Mouse (Mus musculus) induced T-regulatory cell, adult 2 months (primary cell): ENCODE results near the gene Slc18b1.

Source experiments
- DNase-seq: peaks from one replicate; pipeline ENCODE4 v3.0.0-alpha.2; 2012; ENCODE audit warnings: low read depth

The Slc18b1 gene

GRCm38 (mm10) chr10:23806201-23806600 lies 9.4 kb downstream of the Slc18b1 start:
- DNase-seq = no peak

- DNase-seq = peak; percentile 78
These were observed 15.1 kb downstream of the Slc18b1 start for GRCm38 (mm10) chr10:23811635-23812437.

- DNase-seq = no peak
These were observed 15.6 kb downstream of the Slc18b1 start for GRCm38 (mm10) chr10:23812438-23812759.

- no peak for DNase-seq
These were observed 16.3 kb downstream of the Slc18b1 start for GRCm38 (mm10) chr10:23812852-23813766.

DNA sequence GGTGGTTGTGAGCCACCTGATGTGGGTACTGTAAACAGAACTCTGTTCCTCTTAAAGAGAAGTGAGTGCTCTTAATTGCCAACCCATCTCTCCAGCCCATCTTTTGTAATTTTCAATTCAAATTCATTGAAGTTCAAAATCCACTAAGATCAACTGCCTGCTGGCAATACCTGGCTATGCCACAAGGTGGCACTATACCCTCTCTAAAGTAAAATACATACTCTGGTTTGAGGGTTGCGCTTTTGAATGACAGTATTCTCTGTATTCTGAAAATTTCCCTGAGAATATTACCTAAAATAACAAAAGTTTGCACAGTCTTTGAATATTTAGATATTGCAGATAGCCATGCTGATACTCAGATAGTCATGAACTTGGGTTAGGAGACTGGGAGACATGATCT lies 18.4 kb downstream of the Slc18b1 start:
- peak; percentile 73 for DNase-seq

GRCm38 (mm10) chr10:23816241-23816640 lies 19.5 kb downstream of the Slc18b1 start:
- DNase-seq = no peak

DNA sequence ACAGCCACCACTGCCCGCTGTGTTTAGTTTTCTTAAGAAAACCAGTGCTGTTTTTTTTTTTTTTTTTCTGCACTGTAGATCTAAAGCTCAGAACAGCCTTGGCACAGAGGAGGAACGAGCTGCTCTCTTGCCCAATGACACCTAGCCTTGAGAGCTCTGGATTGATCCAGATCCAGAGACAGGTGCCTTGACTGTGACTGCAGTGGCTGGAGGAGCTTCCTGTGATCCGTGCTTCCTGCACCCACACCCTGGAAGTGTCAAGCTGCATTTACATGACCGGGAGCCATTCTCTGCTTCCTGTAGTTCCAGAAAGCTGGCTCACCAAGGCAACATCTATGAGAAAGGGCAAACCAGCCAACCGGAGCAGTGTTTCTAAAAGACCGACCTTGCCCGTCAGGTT lies 29.7 kb downstream of the Slc18b1 start:
- no peak for DNase-seq

DNA sequence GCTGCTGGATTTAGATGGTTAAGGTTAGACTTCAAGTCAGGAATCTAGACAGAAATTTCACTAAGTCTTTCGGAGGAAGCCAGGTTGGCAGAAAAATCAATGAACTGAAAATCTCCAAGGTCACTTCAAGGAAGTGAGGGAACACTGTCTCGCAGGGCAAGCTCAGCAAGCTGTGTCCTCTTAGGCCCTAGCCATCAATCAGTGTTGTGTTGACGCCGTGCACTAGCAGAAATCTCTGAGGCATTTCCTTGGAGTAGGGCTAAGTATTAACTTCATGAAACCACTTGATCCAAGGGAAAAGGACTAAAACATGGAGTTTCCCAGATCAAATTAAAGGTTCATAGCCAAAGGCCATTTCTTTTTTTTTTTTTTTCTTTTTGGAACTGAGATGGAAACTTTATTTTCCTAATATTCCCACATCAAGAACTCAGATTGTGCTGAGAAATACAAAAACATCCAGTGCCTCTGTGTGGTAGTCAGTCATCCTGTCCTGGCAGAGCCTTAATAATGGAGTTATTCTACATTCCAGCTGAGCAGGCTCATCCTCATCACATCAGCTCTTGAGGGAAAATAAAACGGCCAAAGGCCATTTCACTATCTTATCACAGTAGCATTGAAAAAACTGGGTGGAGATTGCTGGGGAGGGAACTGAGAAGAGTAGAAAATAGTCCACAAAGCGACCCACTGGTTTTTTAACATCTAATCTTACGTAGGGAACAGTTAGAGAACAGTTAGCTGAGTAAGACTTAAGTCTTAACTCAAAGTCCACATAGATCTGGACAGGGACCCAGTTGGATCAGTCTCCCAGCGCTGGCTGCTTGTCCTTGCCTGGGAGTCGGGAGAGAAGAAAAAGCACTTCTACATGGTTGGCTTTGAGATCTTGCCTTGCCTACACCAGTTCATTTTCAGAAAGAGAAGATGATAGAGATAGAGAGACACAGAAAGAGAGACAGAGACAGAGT lies 39.5 kb downstream of the Slc18b1 start:
- no peak for DNase-seq

DNA sequence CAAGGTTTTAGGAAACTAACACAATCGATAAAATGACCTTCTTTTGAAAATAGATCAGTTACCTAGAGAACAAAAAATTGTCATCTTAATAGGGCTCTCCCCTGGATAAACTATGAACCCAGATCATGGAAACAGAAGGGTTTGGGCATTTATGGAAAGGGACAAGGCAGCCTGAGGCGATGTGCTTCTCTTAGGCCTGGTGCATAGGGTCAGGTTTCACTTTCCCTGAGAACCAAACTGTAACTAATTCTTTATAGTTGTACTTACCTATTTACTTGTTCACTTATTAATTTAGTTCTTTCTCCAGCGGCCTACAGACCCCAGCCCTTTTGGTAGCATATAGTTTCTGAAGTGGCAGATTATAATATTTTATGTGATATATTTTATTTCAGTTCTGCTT lies 40.3 kb downstream of the Slc18b1 start:
- no peak for DNase-seq

DNA sequence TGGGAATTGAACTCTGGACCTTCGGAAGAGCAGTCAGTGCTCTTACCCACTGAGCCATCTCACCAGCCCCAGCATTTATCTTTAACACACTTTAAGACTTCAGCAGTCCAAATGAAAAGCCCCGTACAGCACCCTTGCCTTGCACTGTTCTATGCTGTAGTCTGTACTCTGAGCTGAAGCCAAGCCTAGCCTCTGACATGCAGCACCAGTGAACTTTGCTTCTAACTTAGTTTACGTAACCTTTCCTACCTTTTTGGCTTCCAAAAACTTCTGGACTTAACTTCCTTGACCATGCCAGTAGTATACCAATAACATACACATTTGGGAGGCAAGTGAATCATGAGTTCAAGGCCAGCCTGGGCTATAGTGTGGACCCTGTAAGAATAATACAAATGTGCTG lies 42.1 kb downstream of the Slc18b1 start:
- no peak for DNase-seq

GRCm38 (mm10) chr10:23839368-23839767 lies 42.6 kb downstream of the Slc18b1 start:
- DNase-seq = no peak

- no peak for DNase-seq
These were observed 43.7 kb downstream of the Slc18b1 start for GRCm38 (mm10) chr10:23840496-23840895.

DNA sequence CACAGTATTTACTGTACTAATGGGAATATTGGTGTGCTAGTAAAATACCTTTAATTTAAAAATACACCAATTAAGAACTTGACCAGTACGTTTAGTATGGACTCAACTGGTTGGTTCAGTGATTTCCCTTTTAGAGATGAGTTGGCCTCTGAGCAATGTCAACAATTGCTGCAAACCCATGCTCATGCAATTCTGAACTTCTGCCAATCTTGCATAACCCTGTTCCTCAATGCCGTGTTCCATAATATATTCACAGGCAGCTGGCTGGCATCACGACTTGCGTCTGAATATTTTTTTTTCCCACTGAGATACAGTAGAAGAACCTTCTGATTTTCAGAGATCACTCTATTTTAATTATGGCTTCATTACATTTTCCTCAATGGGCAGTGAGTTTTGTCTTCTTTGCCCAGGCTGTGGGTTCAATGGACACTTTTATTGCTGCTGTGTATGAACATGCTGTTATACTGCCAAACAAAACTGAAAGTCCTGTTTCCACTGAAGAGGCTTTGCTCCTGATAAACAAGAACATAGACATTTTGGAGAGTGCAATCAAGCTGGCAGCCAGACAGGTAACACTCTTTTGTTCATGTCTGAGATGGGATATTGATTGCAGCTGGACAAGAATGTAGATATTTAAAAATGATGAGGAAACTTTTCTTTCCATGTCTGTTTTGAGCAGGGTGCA lies 54.6 kb downstream of the Slc18b1 start, which contains the start of gene Vnn3:
Vnn3 (plus strand) TSS at position 235 of the 685 bp plus-strand sequence.
- no peak for DNase-seq

DNA sequence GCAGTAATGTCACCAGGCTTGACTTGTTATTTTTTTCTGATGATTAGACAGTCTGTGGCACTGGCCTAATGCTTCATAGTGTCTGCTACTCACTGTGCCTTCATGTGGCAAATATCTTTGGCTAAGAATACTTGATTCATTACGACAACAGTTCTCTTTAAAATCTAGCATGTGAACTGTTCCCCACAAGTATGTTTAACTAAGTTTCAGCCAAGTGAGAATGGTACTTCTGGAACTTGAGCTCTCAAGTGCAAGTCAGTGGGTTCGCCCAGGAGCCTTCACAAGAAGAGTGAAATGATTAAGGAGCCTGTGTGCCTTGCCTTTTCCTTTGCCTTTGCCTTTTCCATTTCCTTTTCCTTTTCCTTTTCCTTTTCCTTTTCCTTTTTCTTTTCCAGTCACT lies 55.3 kb downstream of the Slc18b1 start:
- DNase-seq = no peak

DNA sequence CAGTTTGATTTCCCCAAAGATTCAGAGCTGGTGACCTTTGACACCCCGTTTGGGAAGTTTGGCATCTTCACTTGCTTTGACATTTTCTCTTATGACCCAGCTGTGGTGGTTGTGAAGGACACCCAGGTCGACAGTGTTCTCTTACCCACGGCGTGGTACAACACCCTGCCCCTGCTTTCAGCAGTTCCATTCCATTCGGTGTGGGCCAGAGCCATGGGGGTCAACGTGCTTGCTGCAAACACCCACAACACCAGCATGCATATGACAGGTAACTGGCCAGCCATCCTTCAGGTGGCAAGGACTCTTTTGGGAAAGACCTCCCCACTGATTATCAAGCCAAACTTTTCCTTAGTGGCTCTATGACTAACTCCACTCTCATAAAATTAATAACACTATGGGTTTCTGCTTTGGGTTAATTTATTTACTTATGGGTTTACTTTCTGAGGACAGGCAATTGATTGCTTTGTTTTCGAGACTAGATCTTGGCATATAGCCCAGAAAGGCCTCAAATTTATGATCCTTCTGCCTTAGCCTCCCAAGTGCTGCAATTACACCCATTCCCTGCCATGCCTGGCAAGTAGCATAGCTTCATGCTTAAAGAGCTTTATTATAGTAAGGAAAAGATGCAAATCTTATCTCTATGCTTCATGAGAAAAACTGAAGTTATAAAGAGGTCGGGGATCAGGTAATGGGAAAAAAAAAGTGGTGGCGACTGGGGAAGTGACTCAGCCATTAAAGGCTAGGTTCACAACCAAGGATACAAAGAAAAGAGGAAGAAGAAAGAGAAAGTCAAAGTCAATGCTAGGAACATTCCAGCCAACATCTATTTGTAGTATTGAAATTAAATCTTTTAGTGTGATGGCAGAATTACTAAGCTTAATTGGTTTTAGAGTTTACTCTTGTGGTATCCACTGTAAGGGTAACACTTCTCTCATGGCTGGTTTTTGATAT lies 67.9 kb downstream of the Slc18b1 start:
- no peak for DNase-seq
